Mouse (Mus musculus): Measurements from ENCODE around the gene Ssna1. TPM values are rescaled to one million over a fixed set of nuclear protein-coding genes. Genes with fewer than 3 reads are reported as not detected.

Gene Ssna1
- total RNA-seq (2021): 10 to 100 TPM; 37.4 to 44.0 TPM

DNA sequence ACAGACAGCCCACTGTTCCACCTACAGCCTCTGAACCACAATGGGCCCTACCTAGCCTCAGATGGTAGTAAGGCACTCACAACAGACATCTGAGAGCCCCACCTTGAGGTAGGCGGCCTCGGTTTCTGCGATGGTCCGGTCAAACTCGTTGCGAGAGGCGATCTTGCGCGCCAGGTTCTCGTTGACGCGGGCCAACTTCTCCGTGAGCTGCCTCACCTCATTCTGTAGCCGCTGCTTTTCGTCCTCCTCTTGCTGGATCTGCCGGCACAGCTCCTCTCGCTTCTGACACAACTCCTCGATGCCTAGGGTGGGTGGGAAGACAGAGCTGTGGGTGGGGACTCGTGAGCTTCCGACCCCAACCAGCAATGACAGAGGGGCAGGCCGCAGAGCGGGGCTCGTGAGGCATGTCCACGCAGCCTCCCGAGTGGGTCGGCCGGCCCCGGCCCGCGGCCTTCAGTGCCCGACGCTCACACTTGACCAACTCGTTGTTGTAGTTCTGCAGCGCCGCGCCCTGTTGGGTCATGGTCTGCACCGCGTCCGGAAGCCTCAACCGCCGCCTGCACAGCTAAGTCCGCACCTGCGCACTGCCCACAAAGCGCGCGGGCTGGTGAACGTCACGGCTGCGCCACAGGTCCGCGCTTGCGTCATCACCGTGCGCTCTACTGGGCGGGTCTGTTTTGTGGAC lies at the start of gene Ssna1, which contains the start of gene Anapc2:
Gene Ssna1, minus strand, starts transcription at position 612 of the 685 bp plus-strand sequence.
Gene Anapc2, plus strand, starts transcription at position 652 of the 685 bp plus-strand sequence.
- intact Hi-C loops (cut with DNase I): loop anchor here (1.0 to 5.0 kb wide), 4 partner anchors 17 to 75 kb away; partner anchors contain the start of genes Man1b1, Tmem203 and Tor4a
- peak; percentile 98 for DNase-seq

GRCm38 (mm10) chr2:25320084-25320483 lies 47.8 kb upstream of the Ssna1 start:
- DNase-seq: no peak
- intact Hi-C loops (cut with DNase I): no loop called here

- peak; percentile 54 to 62 for DNase-seq
- intact Hi-C loops (cut with DNase I): no loop called here
Observed at GRCm38 (mm10) chr2:25318971-25319773, 46.9 kb upstream of the Ssna1 start, which contains the start of gene Grin1. Gene Grin1 (minus strand): TSS chr2:25319187.

DNA sequence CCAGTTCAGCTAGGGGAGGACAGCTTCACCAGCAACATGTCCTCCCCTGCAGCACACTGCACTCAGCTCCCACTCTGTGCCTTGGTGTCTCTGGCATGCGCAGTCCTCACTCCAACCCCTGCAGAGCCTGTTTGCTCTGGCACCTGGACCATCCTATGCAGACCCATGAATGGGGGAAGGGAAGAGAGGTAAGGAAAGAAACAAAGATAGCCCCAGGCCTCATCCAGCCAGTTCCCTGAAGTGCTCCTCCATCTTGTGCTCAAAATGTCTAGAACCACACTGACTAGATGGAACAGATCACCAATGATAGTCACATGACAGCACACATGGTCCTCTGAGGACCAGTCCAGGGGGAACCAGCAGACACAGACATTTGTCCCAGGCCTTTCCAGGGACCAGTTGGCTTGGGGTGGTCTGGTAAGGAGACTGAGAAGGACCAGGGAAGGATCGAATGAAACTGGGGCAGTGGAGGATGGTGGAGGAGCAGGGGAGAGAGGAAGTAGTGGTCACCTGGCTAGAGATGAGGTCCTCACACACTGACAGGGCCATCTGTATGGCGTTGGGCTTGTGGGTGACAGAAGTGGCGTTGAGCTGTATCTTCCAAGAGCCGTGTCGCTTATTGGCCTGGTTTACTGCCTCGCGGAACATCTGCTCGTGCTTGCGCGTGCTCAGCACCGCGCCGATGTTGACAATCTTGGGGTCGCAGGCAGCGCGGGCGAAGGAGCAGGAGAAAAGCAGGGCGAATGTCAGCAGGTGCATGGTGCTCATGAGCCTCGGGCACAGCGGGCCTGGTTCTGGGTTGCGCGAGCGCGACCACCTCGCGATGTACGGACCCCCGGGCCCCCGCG lies 46.1 kb upstream of the Ssna1 start:
- no peak for DNase-seq

DNA sequence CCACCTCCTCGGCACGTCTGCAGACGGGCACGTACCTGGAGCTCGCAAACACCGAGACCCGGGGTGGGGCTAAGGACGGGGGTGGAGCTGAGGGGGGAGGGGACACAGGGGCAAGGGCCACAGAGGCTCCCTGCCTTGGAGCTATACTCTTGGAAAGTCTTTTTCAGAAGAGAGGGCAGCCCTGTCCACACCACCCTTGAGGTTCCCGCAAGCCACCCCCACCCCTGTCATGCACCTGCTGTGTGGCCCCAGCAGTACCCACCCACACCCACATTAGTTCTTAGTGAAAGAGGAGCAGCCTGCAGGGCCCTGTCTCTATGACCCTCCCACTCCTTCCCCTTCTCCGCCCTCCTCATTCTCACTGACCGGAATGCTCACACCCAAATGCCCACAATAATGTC lies 39.3 kb upstream of the Ssna1 start:
- intact Hi-C loops (cut with DNase I): no loop called here
- no peak for DNase-seq

More for the DNA sequence above, 46.1 kb upstream of the Ssna1 start:
- intact Hi-C loops (cut with DNase I): no loop called here

DNA sequence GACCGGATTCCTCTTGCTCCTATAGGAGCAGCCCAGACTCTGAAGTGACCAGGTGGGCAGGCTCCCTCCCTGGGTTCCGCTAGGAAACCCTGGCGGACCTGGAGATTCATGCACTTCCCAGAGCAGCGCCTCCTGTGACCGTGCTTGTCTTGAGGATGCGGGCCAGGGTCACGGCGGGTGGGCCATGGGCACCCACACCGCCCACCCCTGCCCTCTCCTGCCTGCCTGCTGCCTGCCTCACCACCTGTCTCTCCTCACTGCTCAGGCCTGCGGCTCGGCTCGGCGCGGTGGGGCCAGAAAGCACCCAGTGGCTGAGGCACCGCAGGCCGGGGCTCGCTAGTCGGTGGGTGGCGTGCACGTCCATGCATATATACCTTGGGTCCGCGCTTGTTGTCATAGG lies 38.7 kb upstream of the Ssna1 start:
- DNase-seq: no peak
- intact Hi-C loops (cut with DNase I): no loop called here

DNA sequence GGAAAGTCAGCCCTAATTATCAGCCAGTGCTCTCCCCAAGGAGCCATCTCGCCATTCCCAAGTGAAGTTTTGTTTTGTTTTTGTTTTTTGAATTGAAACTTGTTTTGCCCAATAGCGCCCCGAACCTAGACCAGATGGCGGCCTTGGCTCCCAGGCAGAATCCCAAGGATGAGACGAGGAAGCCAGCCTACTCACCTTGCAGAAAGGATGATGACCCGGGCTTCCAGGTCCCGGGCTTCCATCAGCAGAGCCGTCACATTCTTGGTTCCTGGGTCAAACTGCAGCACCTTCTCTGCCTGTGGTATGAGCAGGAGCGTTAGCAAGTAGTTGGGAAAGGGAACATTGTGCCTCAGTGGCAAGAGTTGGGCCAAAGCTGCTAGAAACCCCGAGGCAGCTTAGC lies 37.9 kb upstream of the Ssna1 start:
- intact Hi-C loops (cut with DNase I): no loop called here

GRCm38 (mm10) chr2:25305587-25306359 lies 33.5 kb upstream of the Ssna1 start:
- intact Hi-C loops (cut with DNase I): no loop called here

More for the DNA sequence above, 37.9 kb upstream of the Ssna1 start:
- DNase-seq: no peak

DNA sequence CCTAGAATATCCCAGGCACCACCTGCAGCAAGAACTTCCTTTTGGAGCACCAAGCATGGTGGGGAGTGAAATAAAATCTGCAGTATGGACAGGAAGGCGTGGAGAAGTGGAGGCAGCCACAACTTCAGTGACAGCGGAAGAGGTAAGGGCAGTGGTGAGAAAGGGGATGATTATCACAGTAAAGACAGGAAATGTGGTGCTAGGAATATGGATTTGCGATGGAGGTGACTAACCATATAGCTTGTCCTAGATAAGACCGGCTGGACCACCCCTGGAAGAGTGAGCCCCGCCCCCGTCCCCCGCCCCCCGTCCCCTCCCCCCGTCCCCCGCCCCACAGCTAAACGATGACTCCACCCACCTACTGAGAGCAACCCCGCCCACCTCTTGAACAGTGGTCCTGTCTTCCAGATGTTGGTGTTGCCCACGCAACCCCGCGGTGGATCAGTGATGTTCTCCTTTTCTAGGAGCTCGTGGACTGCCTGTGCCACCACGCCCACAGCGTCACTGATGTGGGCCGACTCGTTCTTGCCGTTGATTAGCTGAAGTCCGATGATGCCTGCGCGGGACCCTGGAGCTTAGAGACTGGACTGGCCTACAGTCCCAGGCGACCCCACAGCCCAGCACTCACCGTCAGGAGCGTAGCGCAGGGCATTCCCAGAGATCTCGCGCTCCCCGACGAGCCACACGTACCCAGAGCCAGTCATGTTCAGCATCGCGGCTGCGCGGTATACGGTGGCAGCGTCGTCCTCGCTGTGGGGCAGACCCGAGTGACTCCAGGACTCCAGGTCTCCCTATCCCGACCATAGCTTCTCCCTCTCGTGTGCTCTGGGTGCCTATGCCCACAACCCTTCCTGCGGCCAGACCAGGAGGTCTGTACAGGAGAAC lies 32.7 kb upstream of the Ssna1 start:
- no peak for DNase-seq
- intact Hi-C loops (cut with DNase I): no loop called here

More at GRCm38 (mm10) chr2:25305587-25306359, 33.5 kb upstream of the Ssna1 start:
- DNase-seq: no peak

DNA sequence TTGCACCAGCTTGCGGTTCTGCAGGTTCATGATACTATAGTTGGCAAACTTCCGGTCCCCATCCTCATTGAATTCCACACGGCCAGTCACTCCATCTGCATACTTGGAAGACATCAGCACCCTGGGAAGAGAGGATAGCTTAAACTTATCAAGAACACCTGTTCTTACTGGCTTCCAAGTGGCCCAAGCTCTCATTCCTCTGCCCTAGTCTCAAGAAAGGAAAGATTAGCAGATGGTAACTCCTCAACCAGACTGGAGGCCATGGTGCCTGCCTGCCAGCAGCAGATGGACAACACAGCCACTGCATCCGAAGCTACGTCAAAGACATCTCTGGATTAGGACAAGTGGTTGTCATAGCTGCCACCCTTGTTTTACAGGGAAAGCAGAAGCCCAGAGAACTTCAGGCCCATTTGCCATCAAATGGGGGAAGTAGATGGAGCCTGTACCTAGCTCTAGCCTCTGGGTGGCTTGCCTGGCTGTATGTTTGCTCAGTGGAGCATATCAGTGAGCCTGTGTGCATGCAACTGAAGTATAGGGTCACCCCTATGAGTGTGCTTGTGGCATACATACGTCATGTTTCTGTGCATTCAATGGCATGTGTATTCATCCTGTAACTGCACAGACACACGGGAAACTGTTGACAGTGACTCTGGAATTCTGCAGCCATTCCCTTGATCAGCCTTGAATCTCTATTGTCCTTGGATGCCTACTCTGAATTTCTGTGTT lies 31.9 kb upstream of the Ssna1 start:
- DNase-seq: no peak
- intact Hi-C loops (cut with DNase I): no loop called here

DNA sequence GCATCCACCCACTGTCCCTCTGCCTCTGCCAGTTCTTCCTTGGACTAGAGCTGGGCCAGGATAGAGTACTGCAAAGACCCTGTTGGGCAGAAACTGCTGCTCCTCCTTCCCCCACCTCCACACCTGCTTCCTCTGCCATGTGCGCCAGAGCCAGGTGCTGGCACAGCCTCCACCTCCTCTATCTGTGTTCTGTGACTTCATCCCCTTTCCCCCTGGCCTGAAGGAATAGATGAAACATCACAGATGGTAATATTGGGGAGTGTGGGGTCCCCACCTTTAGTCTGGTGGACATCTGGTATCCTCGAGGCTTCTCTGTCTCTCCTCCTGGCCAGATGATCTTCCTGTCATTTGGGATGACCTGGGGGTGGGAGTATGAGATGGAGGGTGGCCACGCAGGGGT lies 31.2 kb upstream of the Ssna1 start:
- intact Hi-C loops (cut with DNase I): no loop called here
- no peak for DNase-seq

DNA sequence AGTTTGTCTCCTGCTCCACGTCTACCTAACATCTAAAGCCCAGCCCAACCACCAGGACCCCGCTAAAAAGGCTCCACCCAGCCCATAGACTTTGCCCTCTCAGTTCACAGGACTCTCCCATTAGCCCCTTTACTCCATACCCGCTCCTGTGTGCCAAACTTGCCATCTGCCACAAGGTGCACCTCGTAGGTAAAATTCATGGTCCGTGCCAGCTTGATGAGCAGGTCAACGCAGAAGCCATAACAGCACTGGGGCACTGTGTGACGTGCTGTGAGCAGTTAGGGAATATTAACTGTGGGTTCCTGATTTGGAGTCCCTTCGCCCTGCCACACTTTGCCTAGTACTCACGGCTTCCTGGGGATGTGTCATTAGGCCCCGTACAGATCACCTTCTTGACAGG lies 25.8 kb upstream of the Ssna1 start:
- DNase-seq: no peak
- intact Hi-C loops (cut with DNase I): no loop called here

DNA sequence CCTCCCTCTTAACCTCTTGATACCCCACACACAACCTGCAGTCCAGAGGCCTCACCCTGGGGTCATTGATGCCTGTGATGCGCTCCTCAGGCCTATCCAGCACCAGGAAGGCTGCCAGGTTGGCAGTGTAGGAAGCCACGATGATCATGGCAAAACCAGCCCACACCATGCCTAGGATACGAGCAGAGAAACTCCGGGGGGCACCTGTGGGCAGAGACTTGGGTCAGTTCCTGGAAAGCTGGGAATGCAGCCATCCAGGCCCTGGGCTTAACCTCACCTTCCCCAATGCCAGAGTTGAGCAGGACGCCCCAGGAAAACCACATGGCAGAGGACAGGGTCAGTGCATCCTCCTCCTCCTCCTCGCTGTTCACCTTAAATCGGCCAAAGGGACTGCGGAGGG lies 24.9 kb upstream of the Ssna1 start:
- DNase-seq: no peak
- intact Hi-C loops (cut with DNase I): no loop called here

DNA sequence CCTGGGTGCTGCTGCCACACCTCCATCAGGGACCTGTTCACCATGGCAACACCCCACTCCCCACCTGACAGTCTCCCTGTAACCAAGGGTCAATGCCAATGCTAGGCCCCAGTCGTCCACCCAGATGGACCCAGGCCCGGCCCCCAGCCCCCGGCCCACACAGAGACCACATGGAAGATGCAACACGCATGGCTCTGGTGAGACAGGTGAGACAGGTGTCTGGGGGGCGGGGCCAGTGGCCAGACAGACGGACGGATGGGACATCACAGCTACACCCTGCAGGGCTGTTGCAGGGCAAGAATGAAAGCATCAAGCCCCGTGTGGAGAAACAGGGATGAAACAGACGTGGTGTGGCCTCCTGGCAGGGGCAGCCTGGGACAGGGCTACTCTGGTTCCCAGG lies 21.5 kb upstream of the Ssna1 start:
- DNase-seq: no peak
- intact Hi-C loops (cut with DNase I): loop anchor here (2.0 to 5.0 kb wide), 3 partner anchors 35 to 166 kb away; no protein-coding TSS in a partner anchor

DNA sequence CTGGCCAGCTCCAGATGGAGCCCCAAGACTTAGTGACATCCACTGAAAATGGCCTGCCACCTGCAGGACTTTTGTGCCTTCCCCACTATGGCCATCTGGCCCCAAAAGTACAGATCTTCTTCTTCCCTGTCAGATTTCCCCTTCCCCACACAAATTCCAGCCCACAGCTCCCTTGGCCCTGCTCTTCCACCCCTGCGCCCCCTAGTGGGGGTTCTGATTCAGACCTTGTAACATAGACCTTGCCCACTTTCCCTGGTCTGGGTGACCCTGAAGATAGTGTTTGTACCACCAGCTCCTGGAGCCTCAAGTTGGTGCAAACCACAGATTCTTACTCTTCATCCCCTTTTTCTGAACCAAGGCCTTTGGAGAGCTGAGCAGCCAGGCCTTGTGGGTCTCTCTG lies 20.6 kb upstream of the Ssna1 start:
- peak; percentile 86 for DNase-seq
- intact Hi-C loops (cut with DNase I): loop anchor here (2.0 to 5.0 kb wide), 3 partner anchors 34 to 166 kb away; no protein-coding TSS in a partner anchor

DNA sequence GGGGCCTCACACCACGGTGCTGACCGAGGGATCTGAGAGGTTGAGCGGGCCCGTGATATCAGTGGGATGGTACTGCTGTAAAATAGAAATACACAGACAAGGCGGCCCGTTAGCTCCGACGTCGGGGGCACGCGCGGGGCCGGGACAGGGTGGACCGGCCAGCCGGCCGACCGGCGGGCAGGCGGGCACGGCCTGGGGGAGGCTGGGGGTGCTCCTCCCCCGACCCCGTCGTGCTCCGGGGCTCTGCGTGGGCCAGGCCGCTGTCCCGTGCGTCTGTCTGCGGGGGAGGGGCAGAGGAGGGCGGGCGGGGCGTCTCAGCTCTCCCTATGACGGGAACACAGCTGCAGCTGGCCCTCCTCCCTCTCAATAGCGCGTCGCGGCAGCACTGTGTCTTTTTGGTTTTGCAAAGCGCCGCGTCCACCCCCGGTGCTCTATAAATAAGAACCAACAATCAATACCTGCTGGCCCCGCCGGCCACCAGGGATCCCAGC lies 19.9 kb upstream of the Ssna1 start:
- DNase-seq: peak; percentile 34 to 52
- intact Hi-C loops (cut with DNase I): loop anchor here (2.0 to 5.0 kb wide), 3 partner anchors 33 to 165 kb away; no protein-coding TSS in a partner anchor

DNA sequence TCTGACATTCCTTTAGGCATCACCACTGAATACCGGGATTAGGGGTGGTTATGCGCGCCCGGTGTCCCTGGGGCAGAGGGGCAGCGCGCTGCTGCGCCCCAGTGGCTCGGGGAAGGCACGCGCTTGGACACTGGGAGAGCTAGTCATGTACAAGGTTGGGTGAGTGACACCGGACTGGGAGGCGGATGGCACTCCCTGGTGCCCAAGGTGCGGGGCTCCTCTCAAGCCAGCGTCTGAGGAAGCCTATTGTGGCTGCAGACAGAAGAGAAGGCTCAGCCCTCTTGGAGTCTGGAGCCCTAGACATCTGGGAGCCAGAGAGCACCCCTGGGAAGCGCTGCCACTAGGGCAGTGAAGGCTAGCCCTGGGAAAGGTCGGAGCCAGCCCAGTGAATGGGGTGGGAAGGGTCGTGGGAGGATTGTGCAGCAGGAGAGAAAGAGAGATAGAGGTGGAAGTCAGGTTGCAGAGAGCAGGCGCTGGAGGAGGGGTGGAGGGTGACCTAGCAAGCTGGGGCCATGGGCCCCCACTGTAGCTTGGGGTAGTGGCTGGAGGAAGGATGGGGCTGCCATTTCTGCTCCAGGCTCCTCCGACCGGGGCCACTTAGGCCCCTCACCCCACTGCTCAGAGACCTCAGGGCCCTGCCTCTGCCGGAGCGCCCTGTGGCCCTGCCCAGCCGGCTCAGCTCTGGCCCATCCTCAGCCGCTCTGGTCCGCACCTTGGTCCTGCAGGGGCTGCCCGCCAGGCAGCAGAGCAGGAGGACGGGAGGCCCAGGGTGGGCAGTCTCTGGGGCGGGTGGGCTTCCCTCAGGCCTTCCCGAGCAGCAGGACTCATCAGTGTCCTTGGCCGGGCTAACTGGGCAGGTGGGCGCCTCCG lies 19.2 kb upstream of the Ssna1 start:
- intact Hi-C loops (cut with DNase I): loop anchor here (2.0 to 5.0 kb wide), 3 partner anchors 33 to 164 kb away; no protein-coding TSS in a partner anchor
- DNase-seq: peak in 1 of 2 experiments; percentile 35
